Mouse (Mus musculus) embryonic facial prominence, embryonic 14.5 days (tissue): ENCODE measurements at regions not wholly inside any gene's neighbourhood (a gene's known extent, or its start where the extent isn't known, plus 50 kb on each side); places are given as distances from the start of the nearest gene placed in this dataset.

Source experiments
- ATAC-seq: fragments of 200-750 bp; cut with Nextera tagmentation; 2 replicates; pipeline ENCODE4 v1.8.0; 2017; ENCODE audit warnings: low read depth, moderate number of reproducible peaks, moderate TSS enrichment
- DNase-seq: peaks from one replicate; pipeline ENCODE4 v3.0.0-alpha.2; 2015; ENCODE audit warnings: low spot score
- H3K27ac ChIP-seq: fragments of 300-500 bp; sonication (generic); replicated peaks from 2 replicates; pipeline ENCODE4 v1.5.1; 2014; ENCODE audit warnings: low read depth, mild to moderate bottlenecking, low read length, moderate library complexity
- H3K27me3 ChIP-seq: fragments of 300-500 bp; sonication (generic); replicated peaks from 2 replicates; pipeline ENCODE4 v1.6.1; 2014; ENCODE audit warnings: low read length; ENCODE audit not compliant: control insufficient read depth, insufficient read depth
- H3K36me3 ChIP-seq: fragments of 300-500 bp; sonication (generic); 2 replicates; pipeline ENCODE4 v1.6.1; 2014; ENCODE audit warnings: low read length, mixed read lengths; ENCODE audit not compliant: control insufficient read depth, insufficient read depth
- H3K4me1 ChIP-seq: fragments of 300-500 bp; sonication (generic); 2 replicates; pipeline ENCODE4 v1.6.1; 2014; ENCODE audit warnings: antibody characterized with exemption, low read length; ENCODE audit not compliant: control insufficient read depth, insufficient read depth
- H3K4me2 ChIP-seq: fragments of 300-500 bp; sonication (generic); 2 replicates; pipeline ENCODE4 v1.6.1; 2014; ENCODE audit warnings: low read depth, mild to moderate bottlenecking, low read length, moderate library complexity, mixed read lengths
- H3K4me3 ChIP-seq: fragments of 300-500 bp; sonication (generic); 2 replicates; pipeline ENCODE4 v1.5.1; 2014; ENCODE audit warnings: low read depth, mild to moderate bottlenecking, low read length
- H3K9ac ChIP-seq: fragments of 300-500 bp; sonication (generic); 2 replicates; pipeline ENCODE4 v1.6.1; 2014; ENCODE audit warnings: low read depth, mild to moderate bottlenecking, low read length, moderate library complexity, mixed read lengths
- H3K9me3 ChIP-seq: fragments of 300-500 bp; sonication (generic); 2 replicates; pipeline ENCODE4 v1.6.1; 2016; ENCODE audit warnings: low read length; ENCODE audit not compliant: control insufficient read depth
- WGBS: fragments of 180-500 bp; shearing (Covaris S2); extraction: QIAGEN DNeasy Blood & Tissue Kit; methylation state at CpG from one replicate; pipeline ENCODE4 v1.1.7; 2014; 5-methylcytosine and 5-hydroxymethylcytosine counted together

DNA sequence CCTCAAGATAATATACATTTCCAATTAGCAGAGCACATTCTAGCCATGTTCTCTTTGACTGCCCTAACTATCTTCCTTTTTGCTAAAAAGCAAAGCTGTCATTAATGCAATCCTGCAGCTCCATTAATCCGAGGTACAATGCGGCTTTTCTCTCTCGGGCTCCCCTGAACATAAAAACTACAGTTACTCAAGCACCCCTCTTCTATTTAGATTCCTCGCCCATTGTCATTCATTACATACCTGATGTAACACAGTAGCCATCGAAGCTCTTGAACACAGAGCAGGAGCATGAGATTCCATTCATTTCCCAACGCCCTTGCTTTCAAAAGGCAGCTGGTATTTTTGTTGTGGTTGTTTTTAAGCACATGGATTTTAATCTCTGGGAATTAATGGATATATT lies 387.2 kb downstream of the Sorl1 start:
- H3K27me3 ChIP-seq = no peaks in the 10 kb centered on the region
- H3K9me3 ChIP-seq = no peaks in the 10 kb centered on the region
- WGBS = 16% methylated on average over 6 of the region's 6 CpGs
- DNase-seq (peak; percentile 14), ATAC-seq (no peak)
- peak overlapping the region; percentile 71 for H3K4me2 ChIP-seq
- no peaks in the 10 kb centered on the region for H3K36me3 ChIP-seq
- peak overlapping the region; percentile 32 for H3K4me3 ChIP-seq
- peak overlapping the region; percentile 56 for H3K9ac ChIP-seq
- peak overlapping the region; percentile 94 for H3K27ac ChIP-seq
- H3K4me1 ChIP-seq = peaks cover 18% of the 10 kb centered on the region

DNA sequence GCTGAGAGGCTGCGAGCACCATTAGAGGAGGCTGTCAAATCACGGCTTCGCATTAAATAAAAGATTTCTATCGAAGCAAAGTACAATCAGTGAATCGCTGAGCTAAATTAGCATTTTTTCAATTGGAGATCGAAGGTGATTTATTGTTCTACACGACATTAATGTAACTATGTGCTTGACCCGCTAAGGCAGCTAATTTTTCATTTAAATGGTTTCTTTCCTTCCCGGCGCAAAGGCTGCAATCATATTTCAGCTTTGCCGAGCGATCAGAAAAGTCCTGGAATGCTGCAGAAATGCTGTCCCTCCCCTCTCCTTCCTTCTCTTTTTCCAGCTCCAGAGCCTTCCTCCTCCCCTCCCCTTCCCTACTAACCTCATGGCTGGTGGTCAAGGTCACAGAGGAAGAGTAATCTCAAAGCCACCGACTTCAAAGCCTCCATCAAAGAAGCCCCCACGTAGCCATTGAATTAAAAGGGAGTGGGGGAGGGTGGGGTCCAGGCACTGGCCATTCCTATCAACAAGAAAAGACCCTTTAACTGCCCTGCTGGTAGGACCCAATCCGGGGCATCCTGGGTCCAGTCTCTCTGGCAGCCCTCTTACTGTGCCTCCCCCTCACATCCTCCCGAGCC lies 387.8 kb downstream of the Sorl1 start:
- Histone ChIP-seq H3K27ac (peak overlapping the region; percentile 94), H3K4me2 (peak overlapping the region; percentile 71), H3K9ac (peak overlapping the region; percentile 56), H3K27me3 (no peaks in the 10 kb centered on the region), H3K4me1 (peaks cover 18% of the 10 kb centered on the region), H3K36me3 (no peaks in the 10 kb centered on the region), H3K9me3 (no peaks in the 10 kb centered on the region), H3K4me3 (peak overlapping the region; percentile 32)
- DNase-seq (peak; percentile 76), ATAC-seq (peak; percentile 70)
- WGBS = 1% methylated on average over 16 of the region's 16 CpGs

DNA sequence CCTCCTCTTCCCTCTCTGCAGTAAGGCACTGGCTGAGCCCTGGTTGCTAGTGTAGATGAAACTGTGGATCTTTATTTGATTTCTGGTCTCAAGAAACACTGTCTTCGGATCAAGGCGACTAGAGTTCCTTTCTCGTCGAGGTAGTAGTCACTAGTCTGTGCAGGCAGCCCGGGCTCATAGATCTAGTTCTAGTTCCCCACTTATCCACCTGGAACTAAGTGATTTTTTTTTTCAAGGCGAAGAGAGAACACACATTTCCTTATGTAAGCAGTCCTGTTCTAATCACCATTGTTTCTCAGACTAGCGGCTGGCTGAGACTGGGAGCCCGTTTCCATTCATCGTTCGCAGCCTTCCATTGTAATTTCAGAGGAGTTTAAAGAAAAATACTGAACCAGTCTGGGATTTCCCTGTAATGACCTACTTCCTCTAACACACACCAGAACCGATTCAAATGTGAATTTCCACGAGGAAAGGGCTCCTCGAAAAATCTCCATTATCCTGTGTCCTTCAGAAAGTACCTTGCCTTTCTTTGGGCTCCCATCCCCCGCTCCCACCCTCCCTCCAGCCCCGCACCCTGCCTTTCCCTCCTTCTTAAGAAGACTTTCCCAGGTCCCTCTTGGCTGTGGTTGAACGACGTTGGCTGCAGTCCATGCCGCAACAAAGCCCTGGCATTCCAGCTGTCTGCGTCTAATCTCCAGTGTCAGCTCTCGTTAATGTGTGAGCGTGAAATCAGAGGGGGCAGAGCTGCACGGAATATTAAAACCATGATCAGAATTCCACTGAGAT lies 388.5 kb downstream of the Sorl1 start:
- Histone ChIP-seq H3K4me3 (peak overlapping the region; percentile 32), H3K36me3 (no peaks in the 10 kb centered on the region), H3K4me2 (peak overlapping the region; percentile 71), H3K9ac (peak overlapping the region; percentile 56), H3K27ac (peak overlapping the region; percentile 94), H3K27me3 (no peaks in the 10 kb centered on the region), H3K9me3 (no peaks in the 10 kb centered on the region), H3K4me1 (peaks cover 18% of the 10 kb centered on the region)
- peak; percentile 94 for ATAC-seq
- DNase-seq = peak; percentile 97
- under 1% methylated on average over 22 of the region's 22 CpGs for WGBS

DNA sequence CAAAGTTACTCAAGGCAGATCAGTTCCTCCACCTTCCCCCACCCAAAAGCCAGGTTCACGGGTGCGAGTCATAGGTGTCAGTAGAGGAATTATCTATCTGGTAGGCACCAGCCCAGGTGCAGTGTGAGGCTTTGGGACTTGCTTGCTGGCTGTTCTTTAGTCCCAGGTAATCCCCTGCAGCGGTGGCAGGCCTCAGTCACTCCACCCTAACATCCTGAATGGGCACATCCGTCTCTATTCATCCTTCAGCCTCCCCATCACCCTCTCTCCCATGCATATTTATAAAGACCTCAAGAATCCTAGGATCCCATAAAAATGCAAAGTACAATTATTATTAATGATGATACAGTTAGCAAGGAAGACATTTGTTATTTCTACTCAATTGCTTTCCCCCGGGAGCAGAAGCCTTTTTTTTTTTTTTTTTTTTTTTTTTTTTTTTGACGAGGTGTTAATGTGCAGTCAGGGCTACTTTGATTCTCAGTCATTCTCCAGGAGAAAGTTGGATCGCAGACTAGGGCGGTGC lies 389.1 kb downstream of the Sorl1 start:
- H3K36me3 ChIP-seq = no peaks in the 10 kb centered on the region
- peak overlapping the region; percentile 71 for H3K4me2 ChIP-seq
- peak overlapping the region; percentile 32 for H3K4me3 ChIP-seq
- H3K27me3 ChIP-seq = no peaks in the 10 kb centered on the region
- WGBS = 19% methylated on average over 8 of the region's 8 CpGs
- no peaks in the 10 kb centered on the region for H3K9me3 ChIP-seq
- peak overlapping the region; percentile 56 for H3K9ac ChIP-seq
- ATAC-seq (no peak), DNase-seq (no peak)
- H3K4me1 ChIP-seq = peaks cover 18% of the 10 kb centered on the region
- peak overlapping the region; percentile 94 for H3K27ac ChIP-seq

DNA sequence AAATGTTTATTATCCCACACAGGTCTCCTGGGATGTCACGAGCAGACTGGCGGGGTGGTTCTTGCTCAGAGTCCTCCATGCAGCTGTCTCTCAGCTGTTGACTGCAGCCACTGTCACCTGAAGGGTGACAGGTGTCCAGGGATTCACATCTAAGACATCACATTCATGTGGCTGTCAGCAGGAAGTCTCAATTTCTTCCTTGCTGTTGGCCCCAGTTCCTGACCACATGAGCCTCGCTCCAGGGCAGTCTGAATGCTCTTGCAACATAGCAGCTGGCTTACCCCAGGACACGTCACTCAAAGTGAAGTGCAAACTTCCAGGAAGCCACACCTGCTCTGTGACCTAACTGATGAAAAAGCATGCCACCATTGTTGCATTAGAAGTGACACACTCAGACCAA lies 402.5 kb downstream of the Sorl1 start:
- Histone ChIP-seq H3K4me3 (no peak overlapping the region), H3K36me3 (no peaks in the 10 kb centered on the region), H3K4me2 (no peak overlapping the region), H3K9me3 (no peaks in the 10 kb centered on the region), H3K27ac (no peak overlapping the region), H3K9ac (no peak overlapping the region), H3K4me1 (no peaks in the 10 kb centered on the region), H3K27me3 (no peaks in the 10 kb centered on the region)
- 64% methylated on average over 4 of the region's 4 CpGs for WGBS
- DNase-seq (peak; percentile 71), ATAC-seq (peak; percentile 70)

DNA sequence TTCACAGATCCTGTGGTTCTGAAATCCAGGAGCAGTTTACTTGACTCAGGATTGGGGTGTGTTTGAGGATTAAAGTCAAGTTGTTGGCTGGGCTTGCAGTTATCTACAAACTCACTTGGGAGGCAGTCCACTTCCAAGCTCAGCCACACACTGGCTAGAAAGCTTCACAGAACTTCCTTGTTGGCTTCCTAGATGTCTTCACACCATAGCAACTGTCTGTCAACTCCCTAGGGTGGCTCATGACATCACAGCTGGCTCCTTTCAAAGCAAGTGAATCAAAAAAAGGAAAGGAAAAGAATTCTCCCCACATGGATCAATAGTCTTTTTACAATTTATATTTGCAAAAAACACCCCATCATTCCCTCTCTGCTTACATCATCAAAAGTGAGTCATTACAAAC lies 408.9 kb downstream of the Sorl1 start:
- ATAC-seq (no peak), DNase-seq (no peak)
- H3K4me3 ChIP-seq = no peak overlapping the region
- H3K36me3 ChIP-seq = no peaks in the 10 kb centered on the region
- H3K4me1 ChIP-seq = no peaks in the 10 kb centered on the region
- no peak overlapping the region for H3K4me2 ChIP-seq
- no peak overlapping the region for H3K27ac ChIP-seq
- no peaks in the 10 kb centered on the region for H3K27me3 ChIP-seq
- no peak overlapping the region for H3K9ac ChIP-seq
- no peaks in the 10 kb centered on the region for H3K9me3 ChIP-seq

DNA sequence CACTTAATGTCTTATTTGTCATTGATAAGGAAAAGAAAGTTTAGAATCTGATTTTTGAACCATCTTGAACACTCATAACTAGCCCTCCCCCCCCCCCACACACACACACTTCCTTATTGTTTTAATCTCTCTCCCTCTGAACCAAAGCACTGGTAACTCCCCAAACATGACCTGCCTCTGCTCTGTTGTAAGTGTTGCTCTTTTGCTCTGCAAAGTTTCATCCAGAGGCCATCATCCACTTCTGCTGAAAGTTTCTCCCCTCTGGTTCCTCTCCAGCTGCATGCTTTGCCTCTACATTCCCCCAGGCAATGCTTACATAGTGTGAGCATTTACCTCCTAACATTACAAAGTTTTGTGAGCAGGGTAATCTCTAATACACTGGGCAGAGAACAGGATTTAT lies 418.1 kb downstream of the Sorl1 start:
- H3K9me3 ChIP-seq = no peaks in the 10 kb centered on the region
- H3K27me3 ChIP-seq = no peaks in the 10 kb centered on the region
- ATAC-seq (peak; percentile 31; the same call in 1 of the 2 replicates), DNase-seq (peak; percentile 81)
- H3K36me3 ChIP-seq = no peaks in the 10 kb centered on the region
- H3K4me1 ChIP-seq = peaks cover 41% of the 10 kb centered on the region
- peak overlapping the region; percentile 93 for H3K27ac ChIP-seq
- H3K4me2 ChIP-seq = peak overlapping the region; percentile 35; the same call in 1 of the 2 replicates
- H3K4me3 ChIP-seq = no peak overlapping the region
- no peak overlapping the region for H3K9ac ChIP-seq

DNA sequence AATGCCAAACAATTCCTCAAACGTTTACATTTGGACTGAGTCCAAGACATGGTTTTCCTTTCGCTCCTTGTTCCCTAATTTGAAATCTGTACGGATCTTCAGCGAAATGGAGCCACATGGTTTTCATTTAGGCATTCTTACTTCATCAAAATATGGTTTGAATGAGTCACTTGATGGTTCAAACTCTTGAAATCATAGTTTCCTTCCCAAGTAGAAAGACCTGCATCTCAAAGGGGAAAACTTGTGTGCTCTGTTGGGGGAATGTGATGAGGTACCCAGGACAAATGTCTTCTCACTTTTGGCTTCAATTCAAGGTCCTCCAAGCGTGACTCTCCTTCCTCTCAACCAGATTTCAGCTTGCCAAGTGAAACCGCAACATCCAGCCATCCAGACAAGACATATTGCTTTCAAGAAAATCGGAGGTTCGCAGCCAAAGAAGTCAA lies 418.6 kb downstream of the Sorl1 start:
- Histone ChIP-seq H3K36me3 (no peaks in the 10 kb centered on the region), H3K9me3 (no peaks in the 10 kb centered on the region), H3K9ac (no peak overlapping the region), H3K27ac (peak overlapping the region; percentile 93), H3K4me1 (peaks cover 41% of the 10 kb centered on the region), H3K27me3 (no peaks in the 10 kb centered on the region), H3K4me3 (no peak overlapping the region), H3K4me2 (peak overlapping the region; percentile 35)
- WGBS = 17% methylated on average over 8 of the region's 8 CpGs
- ATAC-seq (peak; percentile 56; the same call in 1 of the 2 replicates), DNase-seq (peak; percentile 96)
